9 mouse cellular contexts compared by ENCODE assay signal in the genomic region with DNA sequence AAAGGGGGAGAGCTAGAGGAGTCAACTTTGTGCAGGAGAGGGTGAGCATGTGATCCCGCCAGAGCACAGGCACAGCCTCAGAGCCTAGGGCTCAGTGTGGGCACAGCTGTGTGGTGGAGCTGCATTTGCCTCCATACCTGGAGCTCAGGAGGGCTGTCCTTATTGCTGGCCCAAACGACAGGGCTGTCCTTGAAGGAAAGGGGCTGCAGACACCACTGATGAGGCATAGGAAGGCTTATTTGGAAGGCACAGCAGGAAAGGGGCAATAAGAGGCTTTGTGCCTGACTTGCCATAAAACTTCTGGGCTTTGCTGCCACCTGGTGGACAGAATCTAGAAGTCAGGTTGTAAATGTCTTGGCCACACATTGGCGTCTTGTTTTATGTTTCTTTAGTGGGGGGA. TPM values are rescaled to one million over a fixed set of nuclear protein-coding genes. Genes with fewer than 3 reads are reported as not detected.
DNase-seq lines count a peak whose midpoint lies in the region; ATAC-seq and TF ChIP-seq lines count a peak whose summit lies in the region.
"Had no signal": no experiment of that assay in that cellular context is flagged by ENCODE, and none has a peak within 500 bp of the region (broad histone marks: within the 10 kb centered on the region; RNA-seq: fewer than 3 reads in every experiment).

No protein-coding gene starts in this region.

- no peak overlapping the region for H3K4me2 ChIP-seq in intestine, postnatal 0 days (replicated peaks; ENCODE audit: low read depth)
- no peak overlapping the region for H3K4me2 ChIP-seq in intestine, embryonic 15.5 days (replicated peaks)
- H3K4me2 ChIP-seq in midbrain, embryonic 11.5 days = no peak overlapping the region
- H3K4me2 ChIP-seq: embryonic facial prominence, embryonic 12.5 days had no signal

- peak; percentile 87 for TF ChIP-seq CTCF in intestine, postnatal 0 days (IDR thresholded peaks at IDR 0.05; ENCODE audit: low read depth)

- no peak overlapping the region for H3K4me3 ChIP-seq in intestine, postnatal 0 days (ENCODE audit: low read depth, low read length)
- H3K4me3 ChIP-seq in intestine, embryonic 15.5 days (replicated peaks) = no peak overlapping the region
- no peak overlapping the region for H3K4me3 ChIP-seq in midbrain, embryonic 11.5 days (ENCODE audit: low read depth, low read length)
- H3K4me3 ChIP-seq: embryonic facial prominence, embryonic 12.5 days had no signal

- no peaks in the 10 kb centered on the region for H3K9me3 ChIP-seq in intestine, postnatal 0 days (ENCODE audit: control insufficient read depth)
- H3K9me3 ChIP-seq in intestine, embryonic 15.5 days = no peaks in the 10 kb centered on the region
- no peaks in the 10 kb centered on the region for H3K9me3 ChIP-seq in midbrain, embryonic 11.5 days (ENCODE audit: control insufficient read depth, low read length)
- H3K9me3 ChIP-seq: embryonic facial prominence, embryonic 12.5 days had no signal

- H3K27ac ChIP-seq in intestine, postnatal 0 days (ENCODE audit: low read depth, low read length) = no peak overlapping the region
- no peak overlapping the region for H3K27ac ChIP-seq in intestine, embryonic 15.5 days
- H3K27ac ChIP-seq in midbrain, embryonic 11.5 days (ENCODE audit: low read depth, low read length) = no peak overlapping the region
- H3K27ac ChIP-seq: embryonic facial prominence, embryonic 12.5 days had no signal

- no peak overlapping the region for H3K9ac ChIP-seq in intestine, postnatal 0 days (ENCODE audit: low read depth, low read length)
- no peak overlapping the region for H3K9ac ChIP-seq in intestine, embryonic 15.5 days
- no peak overlapping the region for H3K9ac ChIP-seq in midbrain, embryonic 11.5 days (ENCODE audit: low read length)
- H3K9ac ChIP-seq: embryonic facial prominence, embryonic 12.5 days had no signal

- ATAC-seq in intestine, postnatal 0 days = no peak
- ATAC-seq in intestine, embryonic 15.5 days = no peak
- ATAC-seq in erythroid progenitor cell, adult 5-6 weeks (replicated peaks; ENCODE audit: low FRiP score, poor library complexity, severe bottlenecking) = peak; percentile 64; the same call in 1 of the 2 replicates
- ATAC-seq in midbrain, embryonic 11.5 days (ENCODE audit: low FRiP score) = no peak

- 28% methylated on average over 3 of the region's 3 CpGs for WGBS in intestine, postnatal 0 days
- 29% methylated on average over 3 of the region's 3 CpGs for WGBS in intestine, embryonic 15.5 days
- 28% methylated on average over 3 of the region's 3 CpGs for WGBS in midbrain, embryonic 11.5 days

- H3K4me1 ChIP-seq in intestine, postnatal 0 days (replicated peaks; ENCODE audit: control insufficient read depth, insufficient read depth, low read length) = no peaks in the 10 kb centered on the region
- no peaks in the 10 kb centered on the region for H3K4me1 ChIP-seq in intestine, embryonic 15.5 days (replicated peaks)
- H3K4me1 ChIP-seq in midbrain, embryonic 11.5 days (ENCODE audit: control insufficient read depth, insufficient read depth, low read length) = peaks cover 21% of the 10 kb centered on the region

- no peaks in the 10 kb centered on the region for H3K27me3 ChIP-seq in intestine, postnatal 0 days (replicated peaks; ENCODE audit: control insufficient read depth, insufficient read depth, low read length)
- 0 out of 2 replicates have a peak, but pooled peaks cover 3% of the 10 kb centered on the region for H3K27me3 ChIP-seq in intestine, embryonic 15.5 days (replicated peaks)
- H3K27me3 ChIP-seq in midbrain, embryonic 11.5 days (ENCODE audit: control insufficient read depth, insufficient read depth, low read length) = no peaks in the 10 kb centered on the region

- no peaks in the 10 kb centered on the region for H3K36me3 ChIP-seq in intestine, postnatal 0 days (ENCODE audit: control insufficient read depth, insufficient read depth)
- no peaks in the 10 kb centered on the region for H3K36me3 ChIP-seq in intestine, embryonic 15.5 days
- H3K36me3 ChIP-seq in midbrain, embryonic 11.5 days (ENCODE audit: control insufficient read depth, insufficient read depth, low read length) = no peaks in the 10 kb centered on the region
- H3K36me3 ChIP-seq: embryonic facial prominence, embryonic 12.5 days had no signal

- DNase-seq in brain, embryonic 18.5 days (ENCODE audit: low read depth, low spot score) = peak; percentile 55
- DNase-seq in heart, postnatal 4 days = peak; percentile 80
- peak; percentile 78 to 86 for DNase-seq in left cerebral cortex, adult 18-20 months (ENCODE audit: low spot score in 2 of 2)
- DNase-seq in midbrain, embryonic 11.5 days (ENCODE audit: low spot score, missing footprints) = peak; percentile 98
- peak; percentile 6 to 9 for DNase-seq in spleen, postnatal 36 days (ENCODE audit: low spot score in 2 of 2)

RNA-seq across cellular contexts. Expression of a gene that starts 16.9 kb away (rescaled TPM):
- polyA plus RNA-seq in intestine, postnatal 0 days (2015; fragmentation: Nextera tagmentation; extraction: Ambion mirVana) = 6.2 and 7.3 TPM in 2 replicates
- polyA plus RNA-seq in intestine, embryonic 15.5 days (2015; fragmentation: Nextera tagmentation; extraction: Ambion mirVana) = 3.0 and 4.1 TPM in 2 replicates
- not detected in 2 replicates for total RNA-seq in erythroid progenitor cell, adult 5-6 weeks (2015; ENCODE audit: low replicate concordance)
- not detected in 2 replicates for total RNA-seq in erythroid progenitor cell, adult 5-6 weeks (2017; ENCODE audit: low replicate concordance)
- under 1 TPM; 0.14 to 0.59 TPM for total RNA-seq in heart, postnatal 4 days (2021)
- 10 to 100 TPM in 1 of 2 experiments, 1 to 10 TPM in 1; 8.1 to 10.2 TPM for total RNA-seq in left cerebral cortex, adult 18-20 months (2021)
- 0.11 and 0.19 TPM in 2 replicates for polyA plus RNA-seq in midbrain, embryonic 11.5 days (2014; fragmentation: Nextera tagmentation; extraction: Ambion mirVana)

RNA-seq across cellular contexts. Expression of a gene that starts 58.0 kb away (rescaled TPM):
- 0.61 and 0.91 TPM in 2 replicates for polyA plus RNA-seq in intestine, postnatal 0 days (2015; fragmentation: Nextera tagmentation; extraction: Ambion mirVana)
- polyA plus RNA-seq in intestine, embryonic 15.5 days (2015; fragmentation: Nextera tagmentation; extraction: Ambion mirVana) = 2.0 and 2.4 TPM in 2 replicates
- under 0.01 TPM in 1 of 2 replicates, not detected in the other for total RNA-seq in erythroid progenitor cell, adult 5-6 weeks (2015; ENCODE audit: low replicate concordance)
- 0.13 and 0.76 TPM in 2 replicates for total RNA-seq in erythroid progenitor cell, adult 5-6 weeks (2017; ENCODE audit: low replicate concordance)
- total RNA-seq in heart, postnatal 4 days (2021) = 10 to 100 TPM; 24.0 to 24.7 TPM
- total RNA-seq in left cerebral cortex, adult 18-20 months (2021) = 10 to 100 TPM; 63.6 to 86.3 TPM
- 14.0 and 15.0 TPM in 2 replicates for polyA plus RNA-seq in midbrain, embryonic 11.5 days (2014; fragmentation: Nextera tagmentation; extraction: Ambion mirVana)

Comparison
In these comparisons a context has a peak if more than half of its experiments do, and no peak if none do; other contexts are left out.
1. DNase-seq: peak in every context shown above with its lines; median percentile 98 in midbrain, embryonic 11.5 days; 82 in left cerebral cortex, adult 18-20 months; 80 in heart, postnatal 4 days; 55 in brain, embryonic 18.5 days; 8 in spleen, postnatal 36 days.
2. RNA of a gene that starts 16.9 kb away (total RNA-seq): 8.1 to 10.2 TPM in left cerebral cortex, adult 18-20 months; 0.14 to 0.59 TPM in heart, postnatal 4 days and not detected in erythroid progenitor cell, adult 5-6 weeks; every median in the first group is over 4 times any median in the second.
3. RNA of a gene that starts 58.0 kb away (total RNA-seq): 63.6 to 86.3 TPM in left cerebral cortex, adult 18-20 months and 24.0 to 24.7 TPM in heart, postnatal 4 days; under 0.01 to 0.76 TPM in erythroid progenitor cell, adult 5-6 weeks; every median in the first group is over 10 times any median in the second.